Mouse (Mus musculus) fibroblast of lung, adult 2 months (primary cell): ENCODE results near the gene Acsm3.

Experiments used
- DNase-seq: peaks from one replicate; pipeline ENCODE4 v3.0.0-alpha.2; 2011; ENCODE audit warnings: low read depth

The Acsm3 gene

DNA sequence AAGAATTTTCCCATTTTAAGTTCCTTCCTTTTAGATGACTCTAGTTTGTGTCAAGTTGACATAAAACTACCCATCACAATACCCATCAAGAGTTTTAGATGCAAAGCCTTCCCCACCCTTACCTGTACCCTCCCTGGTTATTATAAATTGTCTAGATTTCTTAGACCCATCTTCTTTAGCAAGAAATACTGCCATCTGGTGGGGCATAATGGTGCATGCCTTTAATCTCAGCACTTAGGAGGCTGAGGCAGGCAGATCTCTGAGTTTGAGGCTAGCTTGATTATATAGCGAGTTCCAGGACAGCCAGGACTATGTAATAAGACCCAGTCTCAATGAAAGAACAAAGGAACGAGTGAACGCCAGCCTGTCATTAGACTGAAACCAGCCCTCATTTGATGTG lies 39.8 kb downstream of the Acsm3 start:
- DNase-seq, result no peak

- DNase-seq, result no peak
Measured at GRCm38 (mm10) chr7:119800991-119801390, 40.3 kb downstream of the Acsm3 start.

GRCm38 (mm10) chr7:119807396-119807795 lies 46.7 kb downstream of the Acsm3 start:
- no peak for DNase-seq

- DNase-seq, result no peak
Measured at GRCm38 (mm10) chr7:119808723-119809122, 48.0 kb downstream of the Acsm3 start.

DNA sequence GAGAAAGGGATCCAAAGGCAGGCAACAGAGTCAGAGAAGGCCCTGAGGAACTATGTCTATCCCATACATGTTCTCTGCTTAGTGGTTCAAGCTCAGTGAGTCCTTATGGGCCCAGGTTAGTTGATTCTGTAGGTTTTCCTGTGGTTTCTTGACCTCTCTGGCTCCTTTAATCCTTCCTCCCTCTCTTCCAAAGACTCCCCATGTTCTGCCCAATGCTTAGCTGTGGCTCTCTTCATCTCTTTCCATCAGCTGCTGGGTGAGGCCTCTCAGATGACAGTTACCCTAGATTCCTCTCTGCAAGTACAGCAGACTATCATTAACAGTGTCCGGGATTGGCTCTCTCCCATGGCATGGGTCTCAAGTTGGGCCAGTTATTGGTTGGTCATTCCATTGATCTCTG lies 74.6 kb downstream of the Acsm3 start:
- no peak for DNase-seq

DNA sequence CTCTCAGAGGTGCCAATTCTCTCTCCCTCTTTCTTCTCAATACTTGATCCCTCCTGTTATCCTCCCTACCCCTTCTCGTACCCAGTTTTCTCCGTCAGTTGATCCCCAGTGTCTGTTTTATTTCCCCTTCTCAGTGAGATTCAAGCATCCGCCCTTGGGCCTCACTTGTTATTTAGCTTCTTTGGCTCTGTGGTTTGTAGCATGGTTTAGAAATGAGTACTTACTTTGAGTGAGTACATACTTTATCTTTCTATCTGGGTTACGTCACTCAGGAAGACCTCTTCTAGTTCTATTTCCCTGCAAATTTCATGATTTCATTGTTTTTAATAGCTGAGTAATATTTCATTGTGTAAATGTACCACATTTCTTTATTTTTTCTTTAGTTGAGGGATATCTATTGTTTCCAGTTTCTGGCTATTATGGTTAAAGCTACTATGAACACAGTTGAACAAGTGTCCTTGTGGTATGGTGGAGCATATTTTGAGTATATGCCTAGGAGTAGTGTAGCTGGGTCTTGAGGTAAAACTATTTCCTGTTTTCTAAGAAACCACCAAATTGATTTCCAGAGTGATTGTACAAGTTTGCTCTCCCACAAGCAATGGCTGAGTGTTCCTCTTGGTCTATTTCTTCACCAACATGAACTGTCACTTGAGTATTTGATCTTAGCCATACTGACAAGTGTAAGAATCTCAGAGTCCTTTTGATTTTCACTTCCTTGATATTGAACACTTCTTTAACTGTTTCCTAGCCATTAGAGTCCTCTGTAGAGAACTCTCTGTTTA lies 75.5 kb downstream of the Acsm3 start:
- no peak for DNase-seq
